In genomic region chr4:138456536-138456935, GRCm38 (mm10) we compare ENCODE assay signal across 9 mouse cellular contexts. TPM values are rescaled to one million over a fixed set of nuclear protein-coding genes. Genes with fewer than 3 reads are reported as not detected.
DNase-seq lines count a peak whose midpoint lies in the region; ATAC-seq and TF ChIP-seq lines count a peak whose summit lies in the region.
"Had no signal": no experiment of that assay in that cellular context is flagged by ENCODE, and none has a peak within 500 bp of the region (broad histone marks: within the 10 kb centered on the region; RNA-seq: fewer than 3 reads in every experiment).

No protein-coding gene starts in this region.

- H3K9ac ChIP-seq in lung, embryonic 14.5 days = peak overlapping the region; percentile 77
- 0 out of 2 replicates have a peak overlapping the region, but pooled peaks have one; percentile 60 for H3K9ac ChIP-seq in embryonic facial prominence, embryonic 15.5 days

- no peaks in the 10 kb centered on the region for H3K9me3 ChIP-seq in lung, embryonic 14.5 days (ENCODE audit: low read depth, low read length)
- no peaks in the 10 kb centered on the region for H3K9me3 ChIP-seq in embryonic facial prominence, embryonic 15.5 days (replicated peaks)
- no peaks in the 10 kb centered on the region for H3K9me3 ChIP-seq in limb, embryonic 10.5 days (replicated peaks)

- DNase-seq in lung, embryonic 14.5 days = peak; percentile 30
- no peak for DNase-seq in lung, postnatal 25 days (ENCODE audit: low spot score)
- DNase-seq in limb, embryonic 10.5 days (ENCODE audit: low spot score) = no peak
- peak; percentile 45 for DNase-seq in retina, postnatal 1 day
- DNase-seq in thymus, postnatal 14 days = no peak
- DNase-seq in adipocyte (ENCODE audit: low spot score) = no peak
- DNase-seq in left cerebral cortex, adult 18-20 months (ENCODE audit: low spot score in 2 of 2) = no peak

- peaks cover 20% of the 10 kb centered on the region for H3K27me3 ChIP-seq in lung, embryonic 14.5 days (ENCODE audit: insufficient read depth, low read length)
- H3K27me3 ChIP-seq in embryonic facial prominence, embryonic 15.5 days = peaks cover 58% of the 10 kb centered on the region
- peaks cover 93% of the 10 kb centered on the region for H3K27me3 ChIP-seq in limb, embryonic 10.5 days (ENCODE audit: low read depth, poor library complexity, severe bottlenecking)

- no peak for TF ChIP-seq CTCF in lung, embryonic 14.5 days (IDR thresholded peaks at IDR 0.05; ENCODE audit: low read depth)

- peak overlapping the region; percentile 94 for H3K4me2 ChIP-seq in lung, embryonic 14.5 days
- H3K4me2 ChIP-seq in embryonic facial prominence, embryonic 15.5 days (replicated peaks) = peak overlapping the region; percentile 94

- no peaks in the 10 kb centered on the region for H3K36me3 ChIP-seq in lung, embryonic 14.5 days (ENCODE audit: insufficient read depth)
- no peaks in the 10 kb centered on the region for H3K36me3 ChIP-seq in embryonic facial prominence, embryonic 15.5 days
- no peaks in the 10 kb centered on the region for H3K36me3 ChIP-seq in limb, embryonic 10.5 days

- 11% methylated on average over 8 of the region's 8 CpGs for WGBS in lung, embryonic 14.5 days
- 14% methylated on average over 7 of the region's 8 CpGs for WGBS in embryonic facial prominence, embryonic 15.5 days
- WGBS in limb, embryonic 10.5 days = 8% methylated on average over 8 of the region's 8 CpGs

- no peaks in the 10 kb centered on the region; the same call in 1 of the 2 replicates for H3K4me1 ChIP-seq in lung, embryonic 14.5 days (ENCODE audit: insufficient read depth)
- peaks cover 30% of the 10 kb centered on the region for H3K4me1 ChIP-seq in embryonic facial prominence, embryonic 15.5 days
- peaks cover 42% of the 10 kb centered on the region for H3K4me1 ChIP-seq in limb, embryonic 10.5 days

- no peak for ATAC-seq in lung, embryonic 14.5 days (ENCODE audit: insufficient read depth)
- no peak for ATAC-seq in embryonic facial prominence, embryonic 15.5 days (ENCODE audit: insufficient number of reproducible peaks, low FRiP score, low TSS enrichment, low read depth)

- no peak overlapping the region for H3K27ac ChIP-seq in lung, embryonic 14.5 days (ENCODE audit: low read depth)
- H3K27ac ChIP-seq in embryonic facial prominence, embryonic 15.5 days (replicated peaks) = no peak overlapping the region
- no peak overlapping the region; the same call in 1 of the 2 replicates for H3K27ac ChIP-seq in limb, embryonic 10.5 days

- peak overlapping the region; percentile 79 for H3K4me3 ChIP-seq in lung, embryonic 14.5 days (ENCODE audit: low read depth, low read length)
- peak overlapping the region; percentile 77 for H3K4me3 ChIP-seq in embryonic facial prominence, embryonic 15.5 days (replicated peaks)
- peak overlapping the region; percentile 90 for H3K4me3 ChIP-seq in limb, embryonic 10.5 days
- H3K4me3 ChIP-seq: myocyte had no signal

RNA-seq across cellular contexts. Expression of gene Camk2n1, which starts 2.4 kb away (rescaled TPM):
- 2.6 and 3.2 TPM in 2 replicates for polyA plus RNA-seq in lung, embryonic 14.5 days (2014; fragmentation: Nextera tagmentation; extraction: Ambion mirVana)
- 3.1 and 3.4 TPM in 2 replicates for polyA plus RNA-seq in embryonic facial prominence, embryonic 15.5 days (2015; fragmentation: Nextera tagmentation; extraction: Ambion mirVana)
- 0.55 and 0.60 TPM in 2 replicates for polyA plus RNA-seq in limb, embryonic 10.5 days (2016; fragmentation: Nextera tagmentation; extraction: Ambion mirVana)
- total RNA-seq in left cerebral cortex, adult 18-20 months (2021) = 1,000 to 10,000 TPM; 1,197 to 1,322 TPM

RNA-seq across cellular contexts. Expression of gene Mul1, which starts 22.1 kb away (rescaled TPM):
- 16.1 and 18.0 TPM in 2 replicates for polyA plus RNA-seq in lung, embryonic 14.5 days (2014; fragmentation: Nextera tagmentation; extraction: Ambion mirVana)
- 17.7 and 18.0 TPM in 2 replicates for polyA plus RNA-seq in embryonic facial prominence, embryonic 15.5 days (2015; fragmentation: Nextera tagmentation; extraction: Ambion mirVana)
- polyA plus RNA-seq in limb, embryonic 10.5 days (2016; fragmentation: Nextera tagmentation; extraction: Ambion mirVana) = 20.7 and 21.9 TPM in 2 replicates
- total RNA-seq in left cerebral cortex, adult 18-20 months (2021) = 10 to 100 TPM; 70.8 to 72.3 TPM

Comparison
In these comparisons a context has a peak if more than half of its experiments do, and no peak if none do; other contexts are left out.
1. DNase-seq: peak in lung, embryonic 14.5 days (single experiment) and retina, postnatal 1 day (single experiment); none in lung, postnatal 25 days (single experiment), limb, embryonic 10.5 days (single experiment), thymus, postnatal 14 days (single experiment), adipocyte (single experiment) and left cerebral cortex, adult 18-20 months (0 of 2).
2. Peak in every context shown above with its lines, with median percentiles within 50 percentile points of each other: H3K4me3 ChIP-seq.